ENCODE assay signal across 10 mouse cellular contexts in genomic region chr17:35696691-35697090, GRCm38 (mm10). TPM values are rescaled to one million over a fixed set of nuclear protein-coding genes. Genes with fewer than 3 reads are reported as not detected.
A peak's percentile ranks its signal among the peaks of the same experiment; 100 is the strongest.
DNase-seq lines count a peak whose midpoint lies in the region; ATAC-seq and TF ChIP-seq lines count a peak whose summit lies in the region.
"Had no signal": no experiment of that assay in that cellular context is flagged by ENCODE, and none has a peak within 500 bp of the region (broad histone marks: within the 10 kb centered on the region; RNA-seq: fewer than 3 reads in every experiment).

No protein-coding gene starts in this region.

- H3K36me3 ChIP-seq in embryonic facial prominence, embryonic 12.5 days, result peaks cover 26% of the 10 kb centered on the region
- H3K36me3 ChIP-seq in embryonic facial prominence, embryonic 10.5 days (replicated peaks), result peaks cover 40% of the 10 kb centered on the region
- H3K36me3 ChIP-seq in lung, postnatal 0 days (ENCODE audit: insufficient read depth, low read length), result peaks cover 8% of the 10 kb centered on the region; the same call in 1 of the 2 replicates
- peaks cover 32% of the 10 kb centered on the region for H3K36me3 ChIP-seq in limb, embryonic 15.5 days

- no peak for ATAC-seq in embryonic facial prominence, embryonic 12.5 days (ENCODE audit: insufficient number of reproducible peaks, insufficient read depth, low FRiP score, low TSS enrichment)
- ATAC-seq in lung, postnatal 0 days, result no peak
- ATAC-seq in limb, embryonic 15.5 days (ENCODE audit: insufficient number of reproducible peaks, low FRiP score, low TSS enrichment, low read depth), result no peak
- ATAC-seq: activated CD4-positive, CD25-positive, alpha-beta regulatory T cell, adult 4 months had no signal

- 0 out of 2 replicates have a peak overlapping the region, but pooled peaks have one; percentile 47 for H3K9ac ChIP-seq in embryonic facial prominence, embryonic 12.5 days
- no peak overlapping the region for H3K9ac ChIP-seq in lung, postnatal 0 days (replicated peaks; ENCODE audit: low read depth)
- no peak overlapping the region for H3K9ac ChIP-seq in limb, embryonic 15.5 days

- TF ChIP-seq EP300 in lung, postnatal 0 days (IDR thresholded peaks at IDR 0.05), result peak; percentile 42; the same call in 1 of the 2 replicates

- TF ChIP-seq CTCF in lung, postnatal 0 days (IDR thresholded peaks at IDR 0.05), result no peak

- 0 out of 2 replicates have a peak overlapping the region, but pooled peaks have one; percentile 86 for H3K27ac ChIP-seq in embryonic facial prominence, embryonic 12.5 days
- no peak overlapping the region; the same call in 1 of the 2 replicates for H3K27ac ChIP-seq in embryonic facial prominence, embryonic 10.5 days (replicated peaks)
- H3K27ac ChIP-seq in lung, postnatal 0 days (ENCODE audit: low read length), result peak overlapping the region; percentile 75; the same call in 1 of the 2 replicates
- peak overlapping the region; percentile 80; the same call in 1 of the 2 replicates for H3K27ac ChIP-seq in limb, embryonic 15.5 days

- H3K9me3 ChIP-seq in embryonic facial prominence, embryonic 12.5 days, result 0 out of 2 replicates have a peak, but pooled peaks cover 3% of the 10 kb centered on the region
- H3K9me3 ChIP-seq in embryonic facial prominence, embryonic 10.5 days, result peaks cover 7% of the 10 kb centered on the region
- no peaks in the 10 kb centered on the region for H3K9me3 ChIP-seq in lung, postnatal 0 days (ENCODE audit: low read length)
- no peaks in the 10 kb centered on the region for H3K9me3 ChIP-seq in limb, embryonic 15.5 days

- peaks cover 39% of the 10 kb centered on the region for H3K4me1 ChIP-seq in embryonic facial prominence, embryonic 12.5 days
- H3K4me1 ChIP-seq in embryonic facial prominence, embryonic 10.5 days, result peaks cover 47% of the 10 kb centered on the region
- H3K4me1 ChIP-seq in lung, postnatal 0 days (ENCODE audit: insufficient read depth, low read depth, low read length), result peaks cover 6% of the 10 kb centered on the region; the same call in 1 of the 2 replicates
- H3K4me1 ChIP-seq in limb, embryonic 15.5 days, result peaks cover 45% of the 10 kb centered on the region

- no peak for DNase-seq in embryonic facial prominence, embryonic 10.5 days (ENCODE audit: low spot score)
- peak; percentile 39 for DNase-seq in lung, postnatal 0 days (ENCODE audit: low spot score)
- no peak for DNase-seq in lung, postnatal 4 days
- no peak for DNase-seq in embryo, embryonic 9.5 days (ENCODE audit: extremely low spot score)
- DNase-seq in embryo, embryonic 11 days, result no peak
- no peak for DNase-seq in c-Kit-positive CD71-positive TER-119-positive erythroid progenitor cells, embryonic 14.5 days (ENCODE audit: low spot score)

- H3K4me2 ChIP-seq in embryonic facial prominence, embryonic 12.5 days (replicated peaks), result peak overlapping the region; percentile 59
- peak overlapping the region; percentile 56; the same call in 1 of the 2 replicates for H3K4me2 ChIP-seq in lung, postnatal 0 days (replicated peaks; ENCODE audit: low read depth, low read length)
- peak overlapping the region; percentile 56; the same call in 1 of the 2 replicates for H3K4me2 ChIP-seq in limb, embryonic 15.5 days

- peaks cover 14% of the 10 kb centered on the region for H3K27me3 ChIP-seq in embryonic facial prominence, embryonic 12.5 days
- H3K27me3 ChIP-seq in embryonic facial prominence, embryonic 10.5 days (replicated peaks; ENCODE audit: low read depth, poor library complexity, severe bottlenecking), result peaks cover 51% of the 10 kb centered on the region
- H3K27me3 ChIP-seq in lung, postnatal 0 days (replicated peaks; ENCODE audit: insufficient read depth, low read length), result no peaks in the 10 kb centered on the region
- H3K27me3 ChIP-seq in limb, embryonic 15.5 days, result no peaks in the 10 kb centered on the region

- H3K4me3 ChIP-seq in embryonic facial prominence, embryonic 12.5 days, result peak overlapping the region; percentile 33; the same call in 1 of the 2 replicates
- H3K4me3 ChIP-seq in embryonic facial prominence, embryonic 10.5 days, result no peak overlapping the region
- no peak overlapping the region for H3K4me3 ChIP-seq in lung, postnatal 0 days (ENCODE audit: low read depth, low read length)
- 0 out of 2 replicates have a peak overlapping the region, but pooled peaks have one; percentile 37 for H3K4me3 ChIP-seq in limb, embryonic 15.5 days

- WGBS in embryonic facial prominence, embryonic 12.5 days, result 53% methylated on average over 6 of the region's 6 CpGs
- WGBS in embryonic facial prominence, embryonic 10.5 days, result 69% methylated on average over 6 of the region's 6 CpGs
- WGBS in lung, postnatal 0 days, result 14% methylated on average over 6 of the region's 6 CpGs
- 27% methylated on average over 6 of the region's 6 CpGs for WGBS in limb, embryonic 15.5 days

RNA-seq across cellular contexts. Expression of gene Ddr1, which starts 7.7 kb away (rescaled TPM):
- polyA plus RNA-seq in embryonic facial prominence, embryonic 12.5 days (2016; fragmentation: Nextera tagmentation; extraction: Ambion mirVana), result 62.6 and 63.0 TPM in 2 replicates
- 49.1 and 65.3 TPM in 2 replicates for polyA plus RNA-seq in embryonic facial prominence, embryonic 10.5 days (2016; fragmentation: Nextera tagmentation; extraction: Ambion mirVana)
- 64.2 and 79.3 TPM in 2 replicates for polyA plus RNA-seq in lung, postnatal 0 days (2015; fragmentation: Nextera tagmentation; extraction: Ambion mirVana)
- 81.7 and 85.2 TPM in 2 replicates for polyA plus RNA-seq in limb, embryonic 15.5 days (2015; fragmentation: Nextera tagmentation; extraction: Ambion mirVana)

RNA-seq across cellular contexts. Expression of gene Gtf2h4, which starts 23.2 kb away (rescaled TPM):
- polyA plus RNA-seq in embryonic facial prominence, embryonic 12.5 days (2016; fragmentation: Nextera tagmentation; extraction: Ambion mirVana), result 48.6 and 51.5 TPM in 2 replicates
- polyA plus RNA-seq in embryonic facial prominence, embryonic 10.5 days (2016; fragmentation: Nextera tagmentation; extraction: Ambion mirVana), result 57.6 and 61.4 TPM in 2 replicates
- polyA plus RNA-seq in lung, postnatal 0 days (2015; fragmentation: Nextera tagmentation; extraction: Ambion mirVana), result 19.2 and 21.4 TPM in 2 replicates
- 36.2 and 42.2 TPM in 2 replicates for polyA plus RNA-seq in limb, embryonic 15.5 days (2015; fragmentation: Nextera tagmentation; extraction: Ambion mirVana)

RNA-seq across cellular contexts. Expression of gene Vars2, which starts 29.3 kb away (rescaled TPM):
- polyA plus RNA-seq in embryonic facial prominence, embryonic 12.5 days (2016; fragmentation: Nextera tagmentation; extraction: Ambion mirVana), result 18.5 and 23.6 TPM in 2 replicates
- polyA plus RNA-seq in embryonic facial prominence, embryonic 10.5 days (2016; fragmentation: Nextera tagmentation; extraction: Ambion mirVana), result 19.9 and 22.0 TPM in 2 replicates
- 11.4 and 15.2 TPM in 2 replicates for polyA plus RNA-seq in lung, postnatal 0 days (2015; fragmentation: Nextera tagmentation; extraction: Ambion mirVana)
- 14.3 and 14.4 TPM in 2 replicates for polyA plus RNA-seq in limb, embryonic 15.5 days (2015; fragmentation: Nextera tagmentation; extraction: Ambion mirVana)

RNA-seq across cellular contexts. Expression of gene Mucl3, which starts 53.2 kb away (rescaled TPM):
- 0.08 and 0.11 TPM in 2 replicates for polyA plus RNA-seq in embryonic facial prominence, embryonic 12.5 days (2016; fragmentation: Nextera tagmentation; extraction: Ambion mirVana)
- polyA plus RNA-seq in embryonic facial prominence, embryonic 10.5 days (2016; fragmentation: Nextera tagmentation; extraction: Ambion mirVana), result 0.20 and 0.24 TPM in 2 replicates
- polyA plus RNA-seq in lung, postnatal 0 days (2015; fragmentation: Nextera tagmentation; extraction: Ambion mirVana), result 1.1 and 1.7 TPM in 2 replicates
- 0.09 and 0.10 TPM in 2 replicates for polyA plus RNA-seq in limb, embryonic 15.5 days (2015; fragmentation: Nextera tagmentation; extraction: Ambion mirVana)
- polyA plus RNA-seq: limb, embryonic 11.5 days had no signal

Comparison
In these comparisons a context has a peak if more than half of its experiments do, and no peak if none do; other contexts are left out.
1. H3K4me3 ChIP-seq: peak in embryonic facial prominence, embryonic 12.5 days (single experiment) and limb, embryonic 15.5 days (single experiment); none in embryonic facial prominence, embryonic 10.5 days (single experiment) and lung, postnatal 0 days (single experiment).
2. Peak in every context shown above with its lines, with median percentiles within 50 percentile points of each other: H3K4me2 ChIP-seq.